Mouse (Mus musculus): ENCODE data around the gene Dcp1a.
"Not testable (repeated sequence)": the region's sequence is repeated elsewhere in the genome, so short reads cannot be mapped to it uniquely, and the experiment has no call there.

The Dcp1a gene

DNA sequence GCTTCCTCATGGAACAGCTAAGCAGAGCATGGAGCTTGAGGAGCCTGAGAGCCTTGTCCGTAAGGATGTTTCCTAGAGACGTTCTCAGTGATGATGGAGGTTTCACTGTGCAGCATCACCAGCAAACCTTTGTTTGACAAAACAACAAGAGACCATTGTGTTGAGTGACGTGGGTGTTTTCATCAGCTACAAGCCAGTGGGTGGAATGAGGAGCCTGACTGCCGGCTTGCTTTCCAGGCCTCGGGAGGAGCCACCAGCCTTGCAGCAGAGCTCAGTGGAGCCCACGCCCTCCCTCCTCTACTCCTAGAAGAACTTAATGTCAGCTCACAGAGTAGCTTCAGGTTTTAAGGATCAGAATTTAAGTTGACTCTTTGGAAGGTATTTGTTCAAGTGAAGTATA, 44.0 kb downstream of the Dcp1a start:
- DNase-seq, result no peak

- no peak for DNase-seq
These were observed 49.1 kb downstream of the Dcp1a start for GRCm38 (mm10) chr14:30528392-30528791.

DNA sequence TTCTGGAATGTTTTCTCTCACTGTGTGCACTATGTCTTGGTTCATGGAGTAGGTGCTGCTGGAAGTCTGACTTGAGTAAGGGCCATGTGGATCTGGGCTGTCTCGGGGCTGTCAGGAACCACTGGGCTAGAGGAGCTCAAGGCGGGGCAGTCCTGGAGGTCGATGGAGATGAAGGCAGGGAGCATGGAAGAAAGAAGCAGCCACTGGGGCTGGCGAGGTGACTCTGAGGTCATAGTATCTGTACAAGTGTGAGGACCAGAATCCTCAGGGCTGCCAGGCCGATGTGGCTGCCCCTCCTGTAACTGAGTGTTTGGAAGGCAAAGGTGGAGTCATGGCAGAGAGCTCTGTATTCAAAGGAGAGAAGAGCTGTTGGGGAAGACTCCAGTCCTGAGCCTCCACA, 49.6 kb downstream of the Dcp1a start:
- no peak for DNase-seq

- no peak for DNase-seq
These were observed 50.1 kb downstream of the Dcp1a start for GRCm38 (mm10) chr14:30529454-30529853.

- DNase-seq, result no peak
These were observed 51.5 kb downstream of the Dcp1a start for GRCm38 (mm10) chr14:30530726-30531269.

DNA sequence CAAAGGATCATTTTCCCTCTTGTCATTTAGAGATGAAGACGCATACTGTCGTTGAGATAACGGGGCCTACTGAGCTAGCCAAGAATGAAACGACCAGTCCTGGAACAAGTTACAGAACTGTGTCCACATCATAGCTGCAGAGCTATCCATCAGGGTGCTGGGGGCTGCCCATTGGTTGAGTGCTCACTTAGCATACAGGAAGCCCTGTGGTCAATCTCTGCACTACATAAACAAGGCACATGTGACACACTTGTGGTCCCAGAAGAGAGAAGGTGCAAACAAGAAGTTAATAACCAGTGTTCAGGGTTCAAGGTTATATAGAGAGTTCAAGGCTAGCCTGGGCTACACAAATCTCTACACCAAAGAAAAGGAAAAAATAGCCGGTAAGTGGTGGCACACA, 52.1 kb downstream of the Dcp1a start:
- DNase-seq, result no peak

- no peak for DNase-seq
These were observed 52.6 kb downstream of the Dcp1a start for GRCm38 (mm10) chr14:30531896-30532295.

DNA sequence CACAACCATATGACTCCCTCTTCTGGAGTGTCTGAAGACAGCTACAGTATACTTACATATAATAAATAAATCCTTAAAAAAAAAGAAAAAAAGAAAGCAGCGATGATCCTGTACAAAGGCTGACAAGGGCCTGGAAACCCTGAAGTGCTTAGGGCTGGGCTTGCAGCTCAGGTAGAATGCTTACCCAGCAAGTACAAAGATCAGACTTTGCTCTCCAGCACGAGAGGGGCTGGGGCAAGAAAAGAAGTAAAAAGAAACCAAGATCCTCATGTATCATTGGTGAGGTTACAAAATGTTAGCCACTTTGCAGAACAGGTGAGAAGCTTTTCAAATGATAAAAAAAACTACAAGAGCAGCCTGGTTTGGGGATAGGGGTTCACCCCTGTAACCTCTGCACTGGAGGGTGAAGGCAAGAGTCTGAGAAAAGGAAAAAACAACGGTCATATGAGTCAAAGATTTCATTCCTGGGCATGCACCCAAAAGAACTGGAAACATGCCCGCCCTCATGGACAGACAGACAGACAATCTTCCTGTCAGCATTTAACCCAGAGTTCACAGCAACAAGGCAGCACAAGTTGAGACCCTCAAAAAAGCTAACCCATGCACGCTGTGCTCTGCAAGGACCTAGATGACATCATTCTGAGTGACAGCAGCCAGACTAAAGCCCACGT, 54.6 kb downstream of the Dcp1a start:
- no peak for DNase-seq

GRCm38 (mm10) chr14:30541541-30541940, 62.2 kb downstream of the Dcp1a start:
- DNase-seq, result no peak

- not testable (repeated sequence) for DNase-seq
These were observed 64.0 kb downstream of the Dcp1a start for GRCm38 (mm10) chr14:30543331-30543730.

DNA sequence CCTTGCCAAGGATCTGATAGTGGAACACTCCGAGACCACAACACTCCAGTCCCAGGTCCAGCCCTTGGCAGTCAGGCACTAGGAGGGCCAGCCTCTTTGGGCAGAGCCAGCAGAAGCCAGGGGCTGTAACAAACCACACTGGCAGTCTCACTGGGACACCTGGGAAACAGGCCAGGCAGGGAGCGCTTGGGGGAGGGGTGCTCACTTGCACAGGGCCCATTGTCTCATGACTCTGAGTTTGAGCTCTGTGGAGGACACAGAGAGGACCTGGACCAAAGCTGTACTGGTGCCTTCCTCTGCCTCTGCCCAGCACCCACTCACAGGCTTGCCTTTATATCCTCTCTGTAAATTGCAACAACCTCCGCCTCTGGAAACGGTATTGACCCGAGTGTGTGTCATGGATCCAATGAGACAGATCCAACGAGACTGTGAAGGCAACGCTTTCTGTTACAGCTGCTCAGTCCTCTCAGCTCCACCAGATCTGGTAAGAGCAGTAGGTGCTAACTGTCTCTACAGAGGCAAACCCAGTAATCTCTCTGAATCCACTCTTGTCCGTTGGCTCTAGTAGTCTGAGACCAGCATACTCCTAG, 68.9 kb downstream of the Dcp1a start, which contains the start of gene Tkt:
Tkt (plus strand) TSS at position 229 of the 590 bp plus-strand sequence.
- peak in 1 of 2 experiments; percentile 28 for DNase-seq

GRCm38 (mm10) chr14:30548965-30549776, 69.8 kb downstream of the Dcp1a start:
- peak; percentile 92 to 93 for DNase-seq

DNA sequence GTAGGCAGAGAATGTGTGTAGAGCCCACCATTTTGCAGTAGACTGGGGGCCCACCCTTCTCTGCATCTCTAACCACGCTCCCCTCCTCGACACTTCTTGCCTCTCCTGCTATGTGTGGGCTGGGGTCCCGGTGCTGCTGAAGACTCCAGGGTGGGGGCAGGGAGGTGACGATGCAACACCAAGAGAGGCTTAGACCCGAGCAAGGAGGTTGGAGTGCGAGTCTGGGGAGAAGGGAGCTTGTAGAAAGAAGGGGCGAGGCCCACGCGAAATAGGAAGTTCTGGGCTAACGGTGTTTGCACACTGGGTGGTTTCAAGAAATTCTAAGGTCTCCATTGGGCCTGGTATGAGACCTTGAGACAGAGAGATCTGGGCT, 70.4 kb downstream of the Dcp1a start:
- DNase-seq, result peak; percentile 36 to 50

GRCm38 (mm10) chr14:30550232-30551070, 71.1 kb downstream of the Dcp1a start:
- DNase-seq, result no peak

DNA sequence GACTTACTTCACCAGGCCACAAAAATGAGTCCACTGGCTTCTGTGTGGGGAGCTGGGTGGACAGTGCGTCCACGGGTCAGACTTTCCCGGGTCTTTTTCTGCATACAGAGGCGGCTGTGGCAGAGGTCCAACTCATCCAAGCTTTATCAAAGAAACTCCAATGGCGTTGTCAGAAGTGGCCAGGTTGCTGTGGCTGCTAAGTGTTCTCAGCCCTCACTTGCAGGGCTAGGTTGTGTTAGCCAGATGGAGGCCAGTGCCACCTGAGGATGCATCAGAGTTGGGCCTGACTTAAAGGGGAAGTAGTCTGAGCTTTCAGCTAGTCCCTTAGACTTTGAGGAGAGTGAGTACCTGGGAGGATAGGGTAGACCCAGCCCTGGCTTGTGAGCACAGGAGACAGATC, 72.2 kb downstream of the Dcp1a start:
- DNase-seq, result no peak

DNA sequence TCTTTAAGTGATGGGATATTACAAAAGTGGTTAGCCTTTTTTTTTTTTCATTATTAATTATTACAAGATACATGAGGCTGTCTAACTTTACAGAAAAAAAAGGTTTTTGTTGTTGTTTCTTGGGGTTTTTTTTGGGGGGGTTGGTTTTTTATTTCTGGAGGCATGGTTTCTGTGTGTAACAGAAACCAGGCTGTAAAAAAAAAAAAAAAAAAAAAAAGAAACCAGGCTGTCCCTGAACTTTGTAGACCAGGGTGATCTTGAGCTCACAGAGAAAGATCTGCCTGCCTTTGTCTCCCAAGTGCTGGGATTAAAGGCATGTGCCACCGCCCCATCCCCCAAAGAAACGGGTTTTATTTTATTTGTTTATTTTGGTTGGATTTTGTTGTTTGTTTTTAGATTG, 72.6 kb downstream of the Dcp1a start:
- no peak for DNase-seq

- no peak for DNase-seq
These were observed 73.8 kb downstream of the Dcp1a start for GRCm38 (mm10) chr14:30553185-30553584.

DNA sequence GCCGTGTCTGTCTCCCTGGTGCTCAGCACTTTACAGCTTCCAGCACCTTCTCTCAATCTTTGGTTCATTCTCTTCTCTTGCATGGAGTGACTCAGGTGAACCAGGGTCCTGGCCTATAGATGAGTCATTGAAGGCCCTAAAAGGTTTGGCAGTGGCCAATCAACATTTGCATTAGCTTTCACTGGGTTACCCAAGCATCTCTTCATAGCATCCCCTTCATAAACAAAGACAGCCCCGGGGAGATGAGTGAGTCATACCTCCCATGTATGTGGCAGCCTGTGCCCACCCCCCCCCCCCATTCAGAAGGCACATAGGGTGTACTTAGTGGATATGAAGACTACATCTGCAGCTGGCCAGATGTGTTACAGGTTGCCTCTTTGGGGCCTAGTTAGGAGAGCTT, 77.3 kb downstream of the Dcp1a start:
- no peak for DNase-seq

DNA sequence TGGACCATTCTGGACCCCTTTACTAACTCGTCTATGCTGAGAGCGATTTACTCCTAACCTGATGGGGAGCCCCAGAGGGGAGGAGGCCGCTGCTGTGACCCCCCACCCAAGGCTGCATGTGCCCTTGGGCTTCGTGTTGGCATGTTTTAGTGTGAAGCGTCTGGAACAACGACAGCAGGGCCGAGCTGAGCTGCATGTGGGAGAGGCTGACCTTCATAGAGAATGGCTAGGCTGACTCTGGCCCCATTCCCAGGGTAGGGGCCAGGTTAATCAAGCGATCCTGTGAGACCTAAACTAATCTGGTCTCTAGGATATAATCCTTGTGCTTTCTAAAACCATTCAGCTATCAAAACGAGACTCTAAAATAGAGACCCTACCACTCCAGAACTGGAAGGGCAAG, 78.4 kb downstream of the Dcp1a start:
- no peak for DNase-seq

DNA sequence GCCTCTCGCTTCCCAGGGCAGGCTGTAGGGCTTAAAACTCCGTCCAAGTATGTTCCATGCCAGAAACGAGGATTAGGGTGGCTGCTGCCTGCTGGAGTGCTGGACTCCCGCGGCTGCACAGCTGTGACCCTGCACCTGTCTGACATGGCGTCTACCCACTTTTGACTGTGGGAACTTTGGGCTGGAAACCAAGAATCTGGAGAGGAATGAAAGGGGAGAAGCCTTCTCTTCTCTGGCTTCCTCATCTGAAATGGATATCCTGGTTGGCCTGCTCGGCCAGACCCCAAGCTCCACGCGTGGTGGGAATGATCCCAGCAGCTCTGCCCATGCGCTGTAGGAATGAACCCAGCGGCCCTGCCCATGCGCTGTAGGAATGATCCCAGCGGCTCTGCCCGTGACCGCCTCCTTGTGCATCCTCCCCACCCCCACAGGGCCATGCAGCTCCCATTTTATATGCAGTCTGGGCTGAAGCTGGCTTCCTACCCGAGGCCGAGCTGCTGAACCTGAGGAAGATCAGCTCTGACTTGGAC, 80.1 kb downstream of the Dcp1a start:
- DNase-seq, result no peak

DNA sequence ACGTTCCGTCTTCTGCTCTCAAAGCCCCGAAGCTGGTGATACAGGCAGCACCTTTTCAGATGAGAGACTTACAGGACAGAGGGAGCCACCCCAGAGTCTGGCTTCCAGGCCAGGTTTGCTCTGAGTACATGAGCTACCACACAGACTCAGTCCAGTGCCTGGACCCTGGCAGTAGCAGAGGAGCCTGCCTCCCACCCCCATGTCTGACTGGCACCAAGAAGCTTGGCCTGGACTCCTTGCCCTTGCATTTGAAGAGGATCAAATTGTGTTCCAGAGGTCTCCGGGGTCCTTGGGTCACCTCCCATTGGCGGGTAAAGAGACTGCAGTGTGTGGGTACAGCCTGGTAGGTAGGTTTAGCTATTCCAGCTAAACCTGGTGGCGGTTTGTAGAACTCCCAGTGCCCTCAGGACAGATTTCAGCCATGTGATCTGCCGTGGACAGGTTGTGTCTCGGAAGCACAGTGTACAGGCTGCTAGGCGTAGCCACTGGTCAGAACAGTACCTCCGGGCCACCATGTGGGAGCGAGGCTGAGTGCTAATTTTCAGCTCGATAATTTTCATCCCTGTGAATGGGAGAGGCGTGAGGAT, 81.6 kb downstream of the Dcp1a start:
- DNase-seq, result no peak
